In the genomic region with DNA sequence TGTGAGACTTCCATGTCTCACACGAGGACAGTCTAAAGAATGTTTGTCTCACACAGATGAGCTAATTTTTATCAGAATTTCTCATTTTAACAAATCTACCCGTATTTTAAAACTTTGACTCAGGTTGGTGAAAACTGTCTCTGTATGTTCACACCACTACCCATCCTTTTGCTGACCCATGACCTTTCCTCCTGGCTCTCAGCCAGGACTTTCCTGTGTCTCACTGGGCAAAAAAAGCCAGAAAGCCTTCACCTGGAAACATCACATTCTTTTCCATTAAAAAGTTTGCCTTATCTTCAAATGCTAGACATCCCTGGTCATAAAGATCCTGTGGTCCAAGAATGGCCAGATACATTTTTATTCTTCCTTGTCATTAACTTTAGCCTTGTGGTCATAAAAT, we compare ENCODE assay signal across 15 mouse cellular contexts.
"Had no signal": no experiment of that assay in that cellular context is flagged by ENCODE, and none has a peak within 500 bp of the region (broad histone marks: within the 10 kb centered on the region; RNA-seq: fewer than 3 reads in every experiment).

No protein-coding gene starts in this region.

- DNase-seq: lung, adult 2 months; lung, postnatal 14 days; lung, postnatal 36 days; right cerebral cortex, postnatal 14 days; thymus, adult 2 months; thymus, postnatal 25 days; thymus, postnatal 4 days had no signal

- H3K4me1 ChIP-seq: lung, embryonic 15.5 days; megakaryocyte, embryonic 14.5 days; midbrain, embryonic 15.5 days; neural tube, embryonic 12.5 days; stomach, embryonic 15.5 days had no signal

- H3K27ac ChIP-seq: lung, embryonic 15.5 days; macrophage; midbrain, embryonic 13.5 days; midbrain, embryonic 15.5 days; neural tube, embryonic 12.5 days; stomach, embryonic 15.5 days; stomach, postnatal 0 days had no signal

- H3K27me3 ChIP-seq: lung, embryonic 15.5 days; megakaryocyte, embryonic 14.5 days; midbrain, embryonic 13.5 days; midbrain, embryonic 15.5 days; neural tube, embryonic 12.5 days; stomach, embryonic 15.5 days had no signal

- H3K4me3 ChIP-seq: lung, embryonic 15.5 days; megakaryocyte, embryonic 14.5 days; midbrain, embryonic 13.5 days; midbrain, embryonic 15.5 days; neural tube, embryonic 12.5 days; stomach, embryonic 15.5 days had no signal
